Mouse (Mus musculus) gastrocnemius, postnatal 36 days (tissue): Measurements from ENCODE around the gene Il34. TPM values are rescaled to one million over a fixed set of nuclear protein-coding genes. Genes with fewer than 3 reads are reported as not detected.
"Not testable (repeated sequence)": the region's sequence is repeated elsewhere in the genome, so short reads cannot be mapped to it uniquely, and the experiment has no call there.

ENCODE experiments used
- DNase-seq, 2 experiments: peaks; one replicate each; pipeline ENCODE4 v3.0.0; 2022
- intact Hi-C: fragments of 180-260 bp; cut with DNase I; formaldehyde crosslinking; loops from one replicate; pipeline ENCODE4 v1.15.1; 2025
- total RNA-seq, 2 experiments: library from RNA; stranded (reverse); gene quantifications; 2 replicates each; pipeline ENCODE4 v1.2.3; 2021

Gene Il34
- total RNA-seq, 2 experiments from 2014 or later = 4.8 TPM

- DNase-seq, intact Hi-C loops: not testable (repeated sequence)
Observed at GRCm38 (mm10) chr8:110786501-110786900, 19.2 kb downstream of the Il34 start.

- intact Hi-C loops = no loop called here
- no peak for DNase-seq
Observed at GRCm38 (mm10) chr8:110785366-110785765, 20.4 kb downstream of the Il34 start.

- DNase-seq = no peak
- intact Hi-C loops = no loop called here
Observed at GRCm38 (mm10) chr8:110779924-110780718, 25.6 kb downstream of the Il34 start.

- intact Hi-C loops = no loop called here
- no peak for DNase-seq
Observed at GRCm38 (mm10) chr8:110776335-110776734, 29.4 kb downstream of the Il34 start.

- intact Hi-C loops = no loop called here
- no peak for DNase-seq
Observed at GRCm38 (mm10) chr8:110775721-110776120, 30.0 kb downstream of the Il34 start.

GRCm38 (mm10) chr8:110775316-110775715, 30.4 kb downstream of the Il34 start:
- intact Hi-C loops = no loop called here
- DNase-seq = no peak

- intact Hi-C loops = no loop called here
Observed at GRCm38 (mm10) chr8:110774725-110775124, 31.0 kb downstream of the Il34 start.

GRCm38 (mm10) chr8:110774047-110774446, 31.7 kb downstream of the Il34 start:
- DNase-seq = no peak
- intact Hi-C loops = no loop called here

More at GRCm38 (mm10) chr8:110774725-110775124, 31.0 kb downstream of the Il34 start:
- no peak for DNase-seq

GRCm38 (mm10) chr8:110772452-110772851, 33.3 kb downstream of the Il34 start:
- no peak for DNase-seq
- intact Hi-C loops = no loop called here

- intact Hi-C loops = no loop called here
Observed at GRCm38 (mm10) chr8:110767261-110767660, 38.5 kb downstream of the Il34 start.

GRCm38 (mm10) chr8:110764671-110765070, 41.1 kb downstream of the Il34 start:
- intact Hi-C loops = no loop called here
- no peak for DNase-seq

More at GRCm38 (mm10) chr8:110767261-110767660, 38.5 kb downstream of the Il34 start:
- no peak for DNase-seq

- no peak for DNase-seq
- intact Hi-C loops = no loop called here
Observed at GRCm38 (mm10) chr8:110761988-110762387, 43.7 kb downstream of the Il34 start.

GRCm38 (mm10) chr8:110761185-110761584, 44.5 kb downstream of the Il34 start:
- intact Hi-C loops = no loop called here
- DNase-seq = peak in 1 of 2 experiments; percentile 38

GRCm38 (mm10) chr8:110760280-110760940, 45.3 kb downstream of the Il34 start:
- no peak for DNase-seq
- intact Hi-C loops = no loop called here

GRCm38 (mm10) chr8:110756196-110756595, 49.5 kb downstream of the Il34 start:
- intact Hi-C loops = no loop called here
- DNase-seq = no peak

- no peak for DNase-seq
- intact Hi-C loops = no loop called here
Observed at GRCm38 (mm10) chr8:110755511-110756170, 50.1 kb downstream of the Il34 start.

- intact Hi-C loops = loop anchor here (5.0 kb wide), 2 partner anchors 48 to 338 kb away; partner anchors contain the start of genes Clec18a and Pdpr
Observed at GRCm38 (mm10) chr8:110754713-110755112, 51.0 kb downstream of the Il34 start.

GRCm38 (mm10) chr8:110751490-110751889, 54.2 kb downstream of the Il34 start:
- intact Hi-C loops = loop anchor here (5.0 kb wide), 2 partner anchors 51 to 341 kb away; partner anchors contain the start of genes Clec18a and Pdpr
- DNase-seq = no peak

More at GRCm38 (mm10) chr8:110754713-110755112, 51.0 kb downstream of the Il34 start:
- DNase-seq = no peak

GRCm38 (mm10) chr8:110750269-110750668, 55.5 kb downstream of the Il34 start:
- no peak for DNase-seq
- intact Hi-C loops = loop anchor here (5.0 kb wide), 2 partner anchors 52 to 342 kb away; partner anchors contain the start of genes Clec18a and Pdpr

GRCm38 (mm10) chr8:110749500-110750170, 56.1 kb downstream of the Il34 start:
- no peak for DNase-seq

More at GRCm38 (mm10) chr8:110749500-110750170, 56.1 kb downstream of the Il34 start:
- intact Hi-C loops = loop anchor here (5.0 kb wide), 3 partner anchors 53 to 343 kb away; partner anchors contain the start of genes Clec18a and Pdpr
